ENCODE assay signal across 8 mouse cellular contexts in genomic region chr14:40893884-40894283, GRCm38 (mm10). TPM values are rescaled to one million over a fixed set of nuclear protein-coding genes. Genes with fewer than 3 reads are reported as not detected.
DNase-seq lines count a peak whose midpoint lies in the region; ATAC-seq lines count a peak whose summit lies in the region.

No protein-coding gene starts in this region.

- no peaks in the 10 kb centered on the region for H3K36me3 ChIP-seq in heart, embryonic 10.5 days
- no peaks in the 10 kb centered on the region for H3K36me3 ChIP-seq in kidney, embryonic 15.5 days
- H3K36me3 ChIP-seq in midbrain, embryonic 14.5 days (ENCODE audit: control insufficient read depth, insufficient read depth, low read length), result no peaks in the 10 kb centered on the region

- ATAC-seq in kidney, embryonic 15.5 days (replicated peaks; ENCODE audit: low FRiP score), result no peak
- no peak for ATAC-seq in midbrain, embryonic 14.5 days (ENCODE audit: low FRiP score, low TSS enrichment)

- no peaks in the 10 kb centered on the region for H3K27me3 ChIP-seq in heart, embryonic 10.5 days (ENCODE audit: insufficient read depth, poor library complexity, severe bottlenecking)
- no peaks in the 10 kb centered on the region for H3K27me3 ChIP-seq in kidney, embryonic 15.5 days
- H3K27me3 ChIP-seq in midbrain, embryonic 14.5 days (ENCODE audit: control insufficient read depth, insufficient read depth, low read length), result no peaks in the 10 kb centered on the region

- H3K4me2 ChIP-seq in kidney, embryonic 15.5 days, result peak overlapping the region; percentile 55; the same call in 1 of the 2 replicates
- peak overlapping the region; percentile 54; the same call in 1 of the 2 replicates for H3K4me2 ChIP-seq in midbrain, embryonic 14.5 days (ENCODE audit: low read length)

- 58% methylated on average over 8 of the region's 8 CpGs for WGBS in heart, embryonic 10.5 days
- WGBS in kidney, embryonic 15.5 days, result 50% methylated on average over 8 of the region's 8 CpGs
- WGBS in midbrain, embryonic 14.5 days, result 75% methylated on average over 8 of the region's 8 CpGs

- H3K9me3 ChIP-seq in heart, embryonic 10.5 days, result no peaks in the 10 kb centered on the region
- H3K9me3 ChIP-seq in kidney, embryonic 15.5 days (replicated peaks), result no peaks in the 10 kb centered on the region
- no peaks in the 10 kb centered on the region for H3K9me3 ChIP-seq in midbrain, embryonic 14.5 days (ENCODE audit: control insufficient read depth, low read length)

- H3K9ac ChIP-seq in kidney, embryonic 15.5 days, result no peak overlapping the region
- no peak overlapping the region for H3K9ac ChIP-seq in midbrain, embryonic 14.5 days (replicated peaks; ENCODE audit: low read length)

- peaks cover 21% of the 10 kb centered on the region for H3K4me1 ChIP-seq in heart, embryonic 10.5 days
- H3K4me1 ChIP-seq in kidney, embryonic 15.5 days, result peaks cover 28% of the 10 kb centered on the region
- peaks cover 6% of the 10 kb centered on the region; the same call in 1 of the 2 replicates for H3K4me1 ChIP-seq in midbrain, embryonic 14.5 days (ENCODE audit: control insufficient read depth, insufficient read depth, low read length)

- intact Hi-C loops in heart, postnatal 36 days (cut with DNase I), result loop anchor here (5.0 kb wide), 2 partner anchors 102 to 1362 kb away; no protein-coding TSS in a partner anchor

- DNase-seq in heart, embryonic 10.5 days (ENCODE audit: low spot score), result no peak
- DNase-seq in heart, postnatal 36 days, result no peak
- DNase-seq in kidney, adult 11 months, result no peak
- DNase-seq in R1 (ENCODE audit: low read depth, low spot score), result peak; percentile 51
- no peak for DNase-seq in midbrain, embryonic 14.5 days
- no peak for DNase-seq in spleen, postnatal 4 days (ENCODE audit: low spot score in 2 of 2)
- no peak for DNase-seq in retina, postnatal 1 day

- 0 out of 2 replicates have a peak overlapping the region, but pooled peaks have one; percentile 46 for H3K4me3 ChIP-seq in heart, embryonic 10.5 days
- H3K4me3 ChIP-seq in kidney, embryonic 15.5 days (replicated peaks), result no peak overlapping the region
- no peak overlapping the region for H3K4me3 ChIP-seq in midbrain, embryonic 14.5 days (replicated peaks; ENCODE audit: low read depth, low read length)

- no peak overlapping the region for H3K27ac ChIP-seq in heart, embryonic 10.5 days
- peak overlapping the region; percentile 29; the same call in 1 of the 2 replicates for H3K27ac ChIP-seq in kidney, embryonic 15.5 days
- no peak overlapping the region for H3K27ac ChIP-seq in midbrain, embryonic 14.5 days (replicated peaks; ENCODE audit: low read depth, low read length)

RNA-seq across cellular contexts. Expression of gene Sh2d4b, which starts 0.8 kb away (rescaled TPM):
- polyA plus RNA-seq in heart, embryonic 10.5 days (2016; fragmentation: Nextera tagmentation; extraction: Ambion mirVana), result 0.14 and 0.41 TPM in 2 replicates
- under 1 TPM; 0.36 to 0.98 TPM for total RNA-seq in heart, postnatal 36 days (2021)
- polyA plus RNA-seq in kidney, embryonic 15.5 days (2015; fragmentation: Nextera tagmentation; extraction: Ambion mirVana), result 0.85 and 0.92 TPM in 2 replicates
- 1.9 and 2.6 TPM in 2 replicates for polyA plus RNA-seq in midbrain, embryonic 14.5 days (2014; fragmentation: Nextera tagmentation; extraction: Ambion mirVana)
